Mouse (Mus musculus): ENCODE data around the gene Pgk1. TPM values are rescaled to one million over a fixed set of nuclear protein-coding genes. Genes with fewer than 3 reads are reported as not detected.
"Not testable (repeated sequence)": the region's sequence is repeated elsewhere in the genome, so short reads cannot be mapped to it uniquely, and the experiment has no call there.

Pgk1 gene
- polyA plus RNA-seq, 1 experiment from 2014 or later, result 172 TPM

DNA sequence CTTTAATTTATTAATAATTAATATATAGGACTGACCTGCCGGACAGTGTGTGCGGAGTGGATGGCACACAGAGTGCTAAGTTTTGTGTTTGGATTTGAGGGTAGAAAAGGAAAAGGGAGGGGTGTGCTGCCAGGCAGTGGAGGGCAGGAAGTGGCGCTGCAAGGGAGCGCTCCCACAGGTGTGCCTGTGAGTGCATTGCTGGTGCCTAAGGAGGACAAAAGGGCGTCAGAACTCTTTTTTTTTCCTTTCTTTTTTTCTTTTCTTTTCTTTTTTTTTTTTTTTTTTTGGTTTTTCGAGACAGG is 15.1 kb upstream of the Pgk1 start:
- 0 out of 2 replicates have a peak, but pooled peaks have one; percentile 20 for ATAC-seq (ENCODE audit: low read depth)
- H3K36me3 ChIP-seq, result no peaks in the 10 kb centered on the region
- no peak overlapping the region for H3K9ac ChIP-seq
- no peak overlapping the region for H3K27ac ChIP-seq
- peak overlapping the region; percentile 55 for H3K4me2 ChIP-seq
- peak overlapping the region; percentile 40 for H3K4me3 ChIP-seq (replicated peaks)
- no peaks in the 10 kb centered on the region for H3K27me3 ChIP-seq
- H3K4me1 ChIP-seq (replicated peaks), result no peaks in the 10 kb centered on the region
- no peaks in the 10 kb centered on the region for H3K9me3 ChIP-seq (replicated peaks)
- no peak for DNase-seq
- 47% methylated on average over 6 of the region's 6 CpGs for WGBS (ENCODE audit: insufficient replicate concordance)

GRCm38 (mm10) chrX:106176331-106176730 is 10.6 kb upstream of the Pgk1 start:
- H3K4me1 ChIP-seq (replicated peaks), result no peaks in the 10 kb centered on the region
- no peak overlapping the region for H3K27ac ChIP-seq
- H3K36me3 ChIP-seq, result no peaks in the 10 kb centered on the region
- H3K9ac ChIP-seq, result no peak overlapping the region
- no peaks in the 10 kb centered on the region for H3K9me3 ChIP-seq (replicated peaks)
- ATAC-seq (ENCODE audit: low read depth) (no peak), DNase-seq (no peak)
- no peak overlapping the region for H3K4me3 ChIP-seq (replicated peaks)
- H3K4me2 ChIP-seq, result no peak overlapping the region
- WGBS (ENCODE audit: insufficient replicate concordance), result 54% methylated on average over 9 of the region's 9 CpGs
- no peaks in the 10 kb centered on the region; the same call in 1 of the 2 replicates for H3K27me3 ChIP-seq

DNA sequence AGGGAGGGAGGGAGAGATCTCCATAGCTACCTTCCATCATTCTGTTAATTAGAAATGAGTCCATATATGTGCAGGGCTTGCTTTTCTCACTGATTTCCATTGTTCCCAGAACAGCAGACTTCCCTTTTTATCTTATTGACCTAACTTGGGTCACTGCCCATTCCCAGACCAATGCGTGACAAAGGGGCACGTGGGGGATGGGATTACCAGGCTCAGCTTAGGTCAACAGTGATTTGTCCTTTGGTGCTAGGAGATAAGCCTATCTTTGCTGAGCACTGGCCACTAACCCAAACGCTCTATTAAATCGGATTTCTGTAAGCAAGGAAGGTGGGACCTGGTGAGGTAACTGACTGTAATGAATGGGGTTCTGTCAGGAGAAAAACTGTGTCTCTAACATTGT is 2.6 kb upstream of the Pgk1 start:
- ATAC-seq (ENCODE audit: low read depth), result no peak
- Histone ChIP-seq H3K9me3 (replicated peaks) (no peaks in the 10 kb centered on the region), H3K27me3 (peaks cover 2% of the 10 kb centered on the region; the same call in 1 of the 2 replicates), H3K27ac (no peak overlapping the region), H3K4me2 (no peak overlapping the region), H3K4me1 (replicated peaks) (peaks cover 19% of the 10 kb centered on the region), H3K4me3 (replicated peaks) (no peak overlapping the region), H3K9ac (no peak overlapping the region), H3K36me3 (no peaks in the 10 kb centered on the region)
- DNase-seq, result no peak
- 14% methylated on average over 4 of the region's 4 CpGs for WGBS (ENCODE audit: insufficient replicate concordance)

GRCm38 (mm10) chrX:106185706-106186105 is 1.2 kb upstream of the Pgk1 start:
- peak overlapping the region; percentile 32; the same call in 1 of the 2 replicates for H3K27ac ChIP-seq
- H3K36me3 ChIP-seq, result no peaks in the 10 kb centered on the region
- no peak for DNase-seq

GRCm38 (mm10) chrX:106187737-106188136 is 837 bp downstream of the Pgk1 start:
- DNase-seq, result peak; percentile 52
- Histone ChIP-seq H3K4me2 (peak overlapping the region; percentile 73), H3K4me1 (replicated peaks) (peaks cover 29% of the 10 kb centered on the region), H3K9me3 (replicated peaks) (no peaks in the 10 kb centered on the region), H3K36me3 (no peaks in the 10 kb centered on the region), H3K9ac (peak overlapping the region; percentile 70), H3K4me3 (replicated peaks) (peak overlapping the region; percentile 66), H3K27me3 (no peaks in the 10 kb centered on the region), H3K27ac (peak overlapping the region; percentile 63)
- ATAC-seq (ENCODE audit: low read depth), result no peak
- 16% methylated on average over 12 of the region's 12 CpGs for WGBS (ENCODE audit: insufficient replicate concordance)

More at GRCm38 (mm10) chrX:106185706-106186105, 1.2 kb upstream of the Pgk1 start:
- H3K9me3 ChIP-seq (replicated peaks), result no peaks in the 10 kb centered on the region
- H3K4me2 ChIP-seq, result peak overlapping the region; percentile 68; the same call in 1 of the 2 replicates
- no peak overlapping the region for H3K4me3 ChIP-seq (replicated peaks)
- peaks cover 2% of the 10 kb centered on the region; the same call in 1 of the 2 replicates for H3K27me3 ChIP-seq
- peaks cover 29% of the 10 kb centered on the region for H3K4me1 ChIP-seq (replicated peaks)
- no peak overlapping the region for H3K9ac ChIP-seq
- no peak for ATAC-seq (ENCODE audit: low read depth)
- WGBS (ENCODE audit: insufficient replicate concordance), result 51% methylated on average over 5 of the region's 5 CpGs

DNA sequence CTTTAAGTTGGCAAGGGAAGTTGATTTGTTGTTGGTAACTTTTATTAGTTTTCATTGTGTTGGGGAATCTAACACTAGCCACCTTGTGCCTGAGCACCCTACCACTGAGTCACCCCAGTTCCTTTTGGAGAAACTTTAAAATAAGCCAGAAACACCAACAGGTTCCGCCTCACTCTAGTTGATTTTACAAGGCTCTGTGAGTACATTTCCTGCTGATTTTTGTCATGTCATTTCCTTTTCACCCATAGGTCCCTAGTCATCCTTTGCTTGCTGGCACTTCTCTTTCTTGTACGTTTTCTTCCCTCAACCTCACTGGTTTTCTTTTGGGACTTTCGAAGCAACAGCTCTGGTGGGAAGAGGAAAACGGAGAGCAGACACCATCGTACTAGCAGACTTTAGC is 2.5 kb downstream of the Pgk1 start:
- peak overlapping the region; percentile 10; the same call in 1 of the 2 replicates for H3K27ac ChIP-seq
- peak overlapping the region; percentile 66 for H3K4me3 ChIP-seq (replicated peaks)
- no peak for ATAC-seq (ENCODE audit: low read depth)
- WGBS (ENCODE audit: insufficient replicate concordance), result 34% methylated on average over 5 of the region's 5 CpGs
- no peaks in the 10 kb centered on the region for H3K9me3 ChIP-seq (replicated peaks)
- H3K4me2 ChIP-seq, result peak overlapping the region; percentile 73
- 0 out of 2 replicates have a peak overlapping the region, but pooled peaks have one; percentile 70 for H3K9ac ChIP-seq
- no peak for DNase-seq
- peaks cover 29% of the 10 kb centered on the region for H3K4me1 ChIP-seq (replicated peaks)
- H3K36me3 ChIP-seq, result peaks cover 6% of the 10 kb centered on the region
- H3K27me3 ChIP-seq, result no peaks in the 10 kb centered on the region

- no peak overlapping the region for H3K9ac ChIP-seq
- no peak overlapping the region for H3K27ac ChIP-seq
- DNase-seq, result no peak
- H3K4me1 ChIP-seq (replicated peaks), result peaks cover 29% of the 10 kb centered on the region
- peaks cover 10% of the 10 kb centered on the region for H3K36me3 ChIP-seq
- H3K9me3 ChIP-seq (replicated peaks), result no peaks in the 10 kb centered on the region
- H3K4me2 ChIP-seq, result peak overlapping the region; percentile 73
- no peak overlapping the region for H3K4me3 ChIP-seq (replicated peaks)
- H3K27me3 ChIP-seq, result no peaks in the 10 kb centered on the region
- 43% methylated on average over 4 of the region's 4 CpGs for WGBS (ENCODE audit: insufficient replicate concordance)
- ATAC-seq (ENCODE audit: low read depth), result no peak
Observed at GRCm38 (mm10) chrX:106190091-106190490, 3.2 kb downstream of the Pgk1 start.

DNA sequence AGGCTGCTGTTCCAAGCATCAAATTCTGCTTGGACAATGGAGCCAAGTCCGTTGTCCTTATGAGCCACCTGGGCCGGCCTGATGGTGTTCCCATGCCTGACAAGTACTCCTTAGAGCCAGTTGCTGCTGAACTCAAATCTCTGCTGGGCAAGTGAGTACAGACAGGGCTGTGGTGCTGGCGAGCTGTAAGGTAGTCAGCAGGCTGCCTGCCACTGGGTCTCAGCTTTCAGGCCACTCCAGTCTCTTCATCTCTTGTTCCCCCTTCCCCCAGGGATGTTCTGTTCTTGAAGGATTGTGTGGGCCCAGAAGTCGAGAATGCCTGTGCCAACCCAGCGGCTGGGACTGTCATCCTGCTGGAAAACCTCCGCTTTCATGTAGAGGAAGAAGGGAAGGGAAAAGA is 7.5 kb downstream of the Pgk1 start:
- DNase-seq; H3K27me3 ChIP-seq; H3K4me2 ChIP-seq; H3K9ac ChIP-seq; H3K4me3 ChIP-seq (replicated peaks); H3K9me3 ChIP-seq (replicated peaks); H3K27ac ChIP-seq; ATAC-seq (ENCODE audit: low read depth): not testable (repeated sequence)
- Histone ChIP-seq H3K4me1 (replicated peaks) (peaks cover 10% of the 10 kb centered on the region), H3K36me3 (peaks cover 35% of the 10 kb centered on the region)
- WGBS (ENCODE audit: insufficient replicate concordance), result 80% methylated on average over 6 of the region's 6 CpGs

DNA sequence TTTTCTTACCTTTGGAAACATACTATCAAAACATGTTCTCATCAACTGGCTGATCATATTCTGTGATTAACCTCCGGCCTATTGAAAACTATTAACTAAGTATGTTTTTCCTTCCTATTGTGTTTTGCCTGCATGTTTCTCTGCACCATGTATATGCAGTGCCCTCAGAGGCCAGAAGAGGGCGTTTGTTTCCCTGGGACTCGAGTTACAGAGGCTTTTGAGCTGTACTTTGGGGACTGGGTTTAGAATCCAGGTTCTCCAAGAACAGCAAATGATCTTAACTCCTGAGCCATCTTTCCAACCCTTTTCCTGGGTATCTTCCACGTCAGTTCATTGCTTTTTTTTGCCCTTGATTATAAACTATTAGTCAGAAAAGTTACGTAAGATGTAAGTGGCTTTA is 10.4 kb downstream of the Pgk1 start:
- H3K36me3 ChIP-seq, result peaks cover 57% of the 10 kb centered on the region
- no peaks in the 10 kb centered on the region for H3K9me3 ChIP-seq (replicated peaks)
- H3K4me1 ChIP-seq (replicated peaks), result no peaks in the 10 kb centered on the region
- no peak for DNase-seq
- H3K27me3 ChIP-seq, result no peaks in the 10 kb centered on the region
- ATAC-seq (ENCODE audit: low read depth), result no peak
- H3K9ac ChIP-seq, result no peak overlapping the region
- H3K27ac ChIP-seq, result no peak overlapping the region
- 48% methylated on average over 5 of the region's 5 CpGs for WGBS (ENCODE audit: insufficient replicate concordance)
- no peak overlapping the region for H3K4me3 ChIP-seq (replicated peaks)
- no peak overlapping the region for H3K4me2 ChIP-seq

GRCm38 (mm10) chrX:106198904-106199303 is 12.0 kb downstream of the Pgk1 start:
- no peak overlapping the region for H3K27ac ChIP-seq
- no peaks in the 10 kb centered on the region for H3K9me3 ChIP-seq (replicated peaks)
- H3K4me3 ChIP-seq (replicated peaks), result no peak overlapping the region
- no peaks in the 10 kb centered on the region for H3K27me3 ChIP-seq
- ATAC-seq (ENCODE audit: low read depth) (no peak), DNase-seq (no peak)
- no peak overlapping the region for H3K4me2 ChIP-seq
- peaks cover 56% of the 10 kb centered on the region for H3K36me3 ChIP-seq
- WGBS (ENCODE audit: insufficient replicate concordance), result 75% methylated on average over 5 of the region's 5 CpGs
- no peaks in the 10 kb centered on the region for H3K4me1 ChIP-seq (replicated peaks)
- no peak overlapping the region for H3K9ac ChIP-seq

DNA sequence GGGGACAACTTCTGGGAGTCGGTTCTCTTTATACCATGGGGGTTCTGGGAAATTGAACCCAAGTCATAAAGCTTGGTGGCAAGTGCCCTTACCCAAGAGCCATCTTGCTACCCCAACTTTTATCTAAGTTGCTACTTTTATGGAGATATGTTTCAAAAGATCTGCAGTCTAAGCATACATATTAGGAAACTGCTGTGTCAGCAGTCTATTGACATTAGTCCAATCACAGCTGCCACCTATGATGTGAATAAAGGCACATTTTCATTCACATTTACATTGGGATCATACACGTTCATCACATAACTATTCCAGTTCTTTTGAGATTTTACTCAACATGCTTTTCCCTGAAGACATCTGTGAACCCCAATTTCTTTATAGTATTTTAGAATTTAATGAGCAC is 22.2 kb downstream of the Pgk1 start:
- DNase-seq (no peak), ATAC-seq (ENCODE audit: low read depth) (no peak)
- Histone ChIP-seq H3K4me3 (replicated peaks) (no peak overlapping the region), H3K27ac (no peak overlapping the region), H3K4me1 (replicated peaks) (no peaks in the 10 kb centered on the region), H3K9me3 (replicated peaks) (no peaks in the 10 kb centered on the region), H3K27me3 (no peaks in the 10 kb centered on the region), H3K9ac (no peak overlapping the region), H3K4me2 (no peak overlapping the region), H3K36me3 (no peaks in the 10 kb centered on the region)
- 56% methylated on average over 2 of the region's 2 CpGs for WGBS (ENCODE audit: insufficient replicate concordance)

GRCm38 (mm10) chrX:106219171-106220032 is 32.5 kb downstream of the Pgk1 start:
- DNase-seq (peak; percentile 61), ATAC-seq (ENCODE audit: low read depth) (peak; percentile 94)
- H3K36me3 ChIP-seq, result no peaks in the 10 kb centered on the region
- peak overlapping the region; percentile 72 for H3K4me2 ChIP-seq
- peak overlapping the region; percentile 76 for H3K9ac ChIP-seq
- no peaks in the 10 kb centered on the region for H3K27me3 ChIP-seq
- H3K4me3 ChIP-seq (replicated peaks), result peak overlapping the region; percentile 72
- H3K27ac ChIP-seq, result no peak overlapping the region
- no peaks in the 10 kb centered on the region for H3K9me3 ChIP-seq (replicated peaks)
- 21% methylated on average over 56 of the region's 60 CpGs for WGBS (ENCODE audit: insufficient replicate concordance)
- H3K4me1 ChIP-seq (replicated peaks), result no peaks in the 10 kb centered on the region

Data from liver, embryonic 13.5 days (tissue).